26 mouse cellular contexts compared by ENCODE assay signal in the genomic region with DNA sequence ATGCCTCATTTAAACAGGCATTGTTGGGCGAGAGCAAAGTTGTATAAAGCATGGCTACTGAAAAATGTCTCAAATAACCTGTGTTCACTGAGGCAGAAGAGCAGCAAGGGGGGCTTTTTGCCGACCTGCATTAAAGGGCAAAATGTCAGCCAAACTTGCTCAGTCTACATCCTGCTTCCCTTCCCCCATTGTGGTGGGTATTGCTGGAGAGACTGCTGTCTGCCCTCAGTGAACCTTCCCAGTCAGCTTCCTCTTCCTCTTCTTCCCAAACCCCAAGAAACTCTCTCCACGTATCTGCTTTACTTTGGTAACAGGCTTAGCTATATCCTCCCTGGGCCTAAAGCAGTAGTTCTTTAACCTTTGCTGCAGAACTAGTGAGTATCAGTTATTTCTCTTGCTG.
DNase-seq lines count a peak whose midpoint lies in the region; ATAC-seq and TF ChIP-seq lines count a peak whose summit lies in the region.
"Had no signal": no experiment of that assay in that cellular context is flagged by ENCODE, and none has a peak within 500 bp of the region (broad histone marks: within the 10 kb centered on the region; RNA-seq: fewer than 3 reads in every experiment).

No protein-coding gene starts in this region.

- H3K9ac ChIP-seq in liver, adult 2 months (ENCODE audit: low read depth, low read length) = no peak overlapping the region
- H3K9ac ChIP-seq: embryonic facial prominence, embryonic 12.5 days; embryonic facial prominence, embryonic 15.5 days; forebrain, postnatal 0 days; heart, embryonic 13.5 days; hindbrain, embryonic 14.5 days had no signal

- no peaks in the 10 kb centered on the region; the same call in 1 of the 2 replicates for H3K4me1 ChIP-seq in liver, adult 2 months (ENCODE audit: control insufficient read depth, insufficient read depth, low read length)
- H3K4me1 ChIP-seq in thymus, adult 2 months (replicated peaks; ENCODE audit: control insufficient read depth, insufficient read depth, low read length) = no peaks in the 10 kb centered on the region

- DNase-seq in liver, adult 2 months (ENCODE audit: extremely low read depth, low read depth, low spot score) = peak; percentile 26
- no peak for DNase-seq in liver
- peak; percentile 9 for DNase-seq in thymus, postnatal 14 days
- DNase-seq in thymus, adult 2 months = no peak
- DNase-seq in frontal cortex, postnatal 25 days (ENCODE audit: low spot score in 2 of 2) = no peak
- DNase-seq in urinary bladder, postnatal 25 days (ENCODE audit: low spot score) = no peak
- DNase-seq: adrenal gland, postnatal 10 days; adrenal gland, postnatal 36 days; cerebellum, adult 18-20 months; cerebellum, adult 9-10 months; cerebellum, postnatal 14 days; forebrain, postnatal 0 days; gastrocnemius, postnatal 10 days; gastrocnemius, postnatal 36 days; heart, adult 18-20 months; heart, postnatal 14 days; heart, postnatal 4 days had no signal

- H3K79me2 ChIP-seq in liver, adult 2 months (ENCODE audit: control insufficient read depth, insufficient read depth, low read length) = no peaks in the 10 kb centered on the region

- TF ChIP-seq CTCF in liver, adult 2 months (IDR thresholded peaks at IDR 0.05; ENCODE audit: low read depth, low read length) = no peak
- no peak for TF ChIP-seq CTCF in thymus, adult 2 months (IDR thresholded peaks at IDR 0.05; ENCODE audit: borderline replicate concordance, control insufficient read depth, extremely low read depth, insufficient read depth, low read length, poor library complexity)

- no peaks in the 10 kb centered on the region for H3K27me3 ChIP-seq in liver, adult 2 months (ENCODE audit: control insufficient read depth, insufficient read depth, low read length)
- H3K27me3 ChIP-seq in thymus, adult 2 months (ENCODE audit: control insufficient read depth, insufficient read depth, low read length) = no peaks in the 10 kb centered on the region
- H3K27me3 ChIP-seq: embryonic facial prominence, embryonic 12.5 days; embryonic facial prominence, embryonic 15.5 days; heart, embryonic 13.5 days; Patski had no signal

- peak; percentile 67 for ATAC-seq in granulocyte monocyte progenitor cell, adult 5-6 weeks (replicated peaks; ENCODE audit: poor library complexity, severe bottlenecking)
- ATAC-seq: forebrain, embryonic 14.5 days; forebrain, postnatal 0 days; hindbrain, postnatal 0 days; inflammation-experienced regulatory T-cells, adult 6 months; Patski had no signal

- no peak overlapping the region for H3K4me3 ChIP-seq in liver, adult 2 months (ENCODE audit: insufficient read depth, low read depth, low read length)
- no peak overlapping the region for H3K4me3 ChIP-seq in thymus, adult 2 months (ENCODE audit: control insufficient read depth, insufficient read depth, low read length)
- H3K4me3 ChIP-seq: embryonic facial prominence, embryonic 12.5 days; embryonic facial prominence, embryonic 15.5 days; heart, embryonic 13.5 days had no signal

- H3K27ac ChIP-seq in liver, adult 2 months (replicated peaks; ENCODE audit: insufficient read depth, low read depth, low read length) = no peak overlapping the region
- H3K27ac ChIP-seq in thymus, adult 2 months (ENCODE audit: control insufficient read depth, insufficient read depth, low read length) = no peak overlapping the region
- H3K27ac ChIP-seq: embryonic facial prominence, embryonic 12.5 days; embryonic facial prominence, embryonic 15.5 days; heart, embryonic 13.5 days; hindbrain, embryonic 14.5 days; hindbrain, postnatal 0 days had no signal

- WGBS in liver, adult 2 months = 77% methylated on average over 3 of the region's 3 CpGs
- 37% methylated on average over 3 of the region's 3 CpGs for WGBS in thymus, adult 2 months

- no peaks in the 10 kb centered on the region for H3K36me3 ChIP-seq in liver, adult 2 months (ENCODE audit: control insufficient read depth, insufficient read depth, low read length)
- H3K36me3 ChIP-seq in thymus, adult 2 months (ENCODE audit: control insufficient read depth, insufficient read depth, low read length) = no peaks in the 10 kb centered on the region
- H3K36me3 ChIP-seq: embryonic facial prominence, embryonic 12.5 days; embryonic facial prominence, embryonic 15.5 days; heart, embryonic 13.5 days had no signal

- no peak for TF ChIP-seq POLR2A in liver, adult 2 months (IDR thresholded peaks at IDR 0.05; ENCODE audit: extremely low read depth, insufficient read depth, low read length)
- TF ChIP-seq POLR2A in thymus, adult 2 months (IDR thresholded peaks at IDR 0.05; ENCODE audit: control insufficient read depth, extremely low read depth, insufficient read depth, low read length, poor library complexity) = no peak

Comparison
In these comparisons a context has a peak if more than half of its experiments do, and no peak if none do; other contexts are left out.
1. DNase-seq: peak in liver, adult 2 months (single experiment) and thymus, postnatal 14 days (single experiment); none in liver (single experiment), thymus, adult 2 months (single experiment), frontal cortex, postnatal 25 days (0 of 2) and urinary bladder, postnatal 25 days (single experiment).